Mouse (Mus musculus): ENCODE measurements around the gene Ankar.

- no peak for TF ChIP-seq CTCF (IDR thresholded peaks at IDR 0.05; ENCODE audit: control insufficient read depth, insufficient read depth, insufficient read length)
- no peak for TF ChIP-seq MYOD1 (IDR thresholded peaks at IDR 0.05; ENCODE audit: control insufficient read depth, insufficient read length, low read depth)
- no peak for TF ChIP-seq MYOG (IDR thresholded peaks at IDR 0.05; ENCODE audit: control insufficient read depth, extremely low read depth, insufficient read length)
- TF ChIP-seq CEBPB (IDR thresholded peaks at IDR 0.05; ENCODE audit: low read depth), result no peak
Observed at GRCm38 (mm10) chr1:72635221-72635620, 65.2 kb downstream of the Ankar start.

All from C2C12 (cell line).